Mouse (Mus musculus): Measurements from ENCODE around the gene Nsf.

DNA sequence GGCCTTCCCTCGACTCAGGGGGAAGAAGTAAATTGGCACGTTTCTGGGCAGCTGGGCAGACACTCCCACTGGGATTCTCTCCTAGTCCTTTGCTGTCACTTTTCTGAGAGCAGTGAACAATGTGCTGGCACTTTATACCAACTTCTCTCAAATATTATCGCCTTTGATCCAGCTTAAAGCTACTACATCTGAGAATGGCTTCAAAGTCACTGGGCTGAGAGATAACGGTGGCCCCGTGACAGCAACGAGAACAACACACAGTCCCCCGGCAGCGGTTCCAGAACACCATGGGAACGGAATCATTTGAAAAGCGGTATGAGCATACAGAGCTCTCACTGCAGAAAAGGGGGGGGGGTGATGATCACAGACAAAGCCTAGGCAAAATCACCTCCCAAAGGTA is 31.0 kb downstream of the Nsf start:
- TF ChIP-seq POLR2A (IDR thresholded peaks at IDR 0.05; ENCODE audit: insufficient read depth, low read length), result no peak
- no peak for TF ChIP-seq CTCF (IDR thresholded peaks at IDR 0.05; ENCODE audit: low read depth, low read length)
- no peak for TF ChIP-seq EP300 (IDR thresholded peaks at IDR 0.05; ENCODE audit: insufficient read depth, low read depth, low read length)

Measured in ES-Bruce4 (cell line).